Mouse (Mus musculus) liver, adult 2 months (tissue): ENCODE measurements around the gene Cnksr2. TPM values are rescaled to one million over a fixed set of nuclear protein-coding genes. Genes with fewer than 3 reads are reported as not detected.

Experiments
- DNase-seq: peaks from one replicate; pipeline ENCODE4 v3.0.0-alpha.2; 2011; ENCODE audit warnings: low read depth, low spot score; ENCODE audit errors: extremely low read depth
- H3K27ac ChIP-seq: fragments of 200-500 bp; replicated peaks from 2 replicates; pipeline ENCODE4 v1.5.1; 2012; ENCODE audit warnings: low read depth, mild to moderate bottlenecking, control low read depth, inconsistent platforms, low read length; ENCODE audit not compliant: insufficient read depth
- H3K27me3 ChIP-seq: fragments of 200-500 bp; 2 replicates; pipeline ENCODE4 v1.6.1; 2012; ENCODE audit warnings: mild to moderate bottlenecking, moderate library complexity, low read length, inconsistent platforms; ENCODE audit not compliant: control insufficient read depth, insufficient read depth
- H3K36me3 ChIP-seq: fragments of 200-500 bp; 2 replicates; pipeline ENCODE4 v1.6.1; 2012; ENCODE audit warnings: low read length, inconsistent platforms; ENCODE audit not compliant: control insufficient read depth, insufficient read depth
- H3K4me1 ChIP-seq: fragments of 200-500 bp; 2 replicates; pipeline ENCODE4 v1.6.1; 2011; ENCODE audit warnings: low read length; ENCODE audit not compliant: control insufficient read depth, insufficient read depth
- H3K4me3 ChIP-seq: fragments of 200-500 bp; 2 replicates; pipeline ENCODE4 v1.5.1; 2011; ENCODE audit warnings: low read depth, mild to moderate bottlenecking, control low read depth, low read length, moderate library complexity; ENCODE audit not compliant: insufficient read depth
- H3K79me2 ChIP-seq: fragments of 200-500 bp; 2 replicates; pipeline ENCODE4 v1.6.1; 2012; ENCODE audit warnings: inconsistent platforms, mild to moderate bottlenecking, low read length, moderate library complexity; ENCODE audit not compliant: control insufficient read depth, insufficient read depth
- H3K9ac ChIP-seq: fragments of 200-500 bp; 2 replicates; pipeline ENCODE4 v1.6.1; 2012; ENCODE audit warnings: low read depth, mild to moderate bottlenecking, control low read depth, inconsistent platforms, low read length
- CTCF ChIP-seq: fragments of 200-500 bp; IDR thresholded peaks from 2 replicates; pipeline ENCODE4 v1.5.1; 2011; ENCODE audit warnings: low read depth, low read length, control low read depth
- POLR2A ChIP-seq: fragments of 200-500 bp; IDR thresholded peaks from 2 replicates; pipeline ENCODE4 v1.6.1; 2011; ENCODE audit warnings: low read length, control low read depth; ENCODE audit not compliant: insufficient read depth; ENCODE audit errors: extremely low read depth
- WGBS: fragments of 180-500 bp; shearing (Covaris S2); methylation state at CpG from one replicate; pipeline ENCODE4 v1.1.7; 2018; 5-methylcytosine and 5-hydroxymethylcytosine counted together
- polyA plus RNA-seq: library from polyadenylated mRNA; depleted of rRNA; stranded (reverse); fragments of >200 nt; gene quantifications from 2 replicates; pipeline ENCODE4 v1.2.3, GENCODE M21; 2012; rRNA removed
- total RNA-seq: library from RNA; depleted of rRNA; stranded (reverse); fragments of >200 nt; gene quantifications from 2 replicates; pipeline ENCODE4 v1.2.3, GENCODE M21; 2014; rRNA removed

Cnksr2 gene
- total and polyA plus RNA-seq, 2 experiments = not detected

GRCm38 (mm10) chrX:157817571-157818206 lies 225.4 kb downstream of the Cnksr2 start:
- no peak overlapping the region for H3K9ac ChIP-seq
- no peak for DNase-seq
- no peaks in the 10 kb centered on the region for H3K4me1 ChIP-seq
- WGBS = 12% methylated on average over 31 of the region's 31 CpGs
- no peak for TF ChIP-seq POLR2A
- H3K27me3 ChIP-seq = no peaks in the 10 kb centered on the region
- H3K4me3 ChIP-seq = no peak overlapping the region
- H3K79me2 ChIP-seq = no peaks in the 10 kb centered on the region
- H3K36me3 ChIP-seq = no peaks in the 10 kb centered on the region
- no peak overlapping the region for H3K27ac ChIP-seq

GRCm38 (mm10) chrX:157809721-157810120 lies 233.4 kb downstream of the Cnksr2 start:
- no peak overlapping the region for H3K4me3 ChIP-seq
- H3K36me3 ChIP-seq = no peaks in the 10 kb centered on the region
- no peak for DNase-seq
- no peak overlapping the region for H3K9ac ChIP-seq
- TF ChIP-seq CTCF (no peak), POLR2A (no peak)
- no peaks in the 10 kb centered on the region for H3K79me2 ChIP-seq
- H3K27ac ChIP-seq = no peak overlapping the region
- H3K4me1 ChIP-seq = no peaks in the 10 kb centered on the region
- WGBS = 54% methylated on average over 1 of the region's 1 CpGs
- no peaks in the 10 kb centered on the region for H3K27me3 ChIP-seq

- no peaks in the 10 kb centered on the region for H3K4me1 ChIP-seq
- no peak overlapping the region for H3K9ac ChIP-seq
- 93% methylated on average over 2 of the region's 2 CpGs for WGBS
Measured at GRCm38 (mm10) chrX:157801669-157802068, 241.4 kb downstream of the Cnksr2 start.

More at GRCm38 (mm10) chrX:157801669-157802068, 241.4 kb downstream of the Cnksr2 start:
- Histone ChIP-seq H3K36me3 (no peaks in the 10 kb centered on the region), H3K27ac (no peak overlapping the region), H3K79me2 (no peaks in the 10 kb centered on the region), H3K27me3 (no peaks in the 10 kb centered on the region), H3K4me3 (no peak overlapping the region)
- TF ChIP-seq POLR2A (no peak), CTCF (no peak)
- DNase-seq = no peak

Other genes with a start within 250 kb of the Cnksr2 start
- 0.09 TPM in 1 of 2 replicates, not detected in the other for gene Klhl34, start 224.9 kb downstream of the Cnksr2 start, total RNA-seq
- not detected in 2 replicates for gene Klhl34, start 224.9 kb downstream of the Cnksr2 start, polyA plus RNA-seq